Mouse (Mus musculus): ENCODE measurements at regions not wholly inside any gene's neighbourhood (a gene's known extent, or its start where the extent isn't known, plus 50 kb on each side); places are given as distances from the start of the nearest gene placed in this dataset.

DNA sequence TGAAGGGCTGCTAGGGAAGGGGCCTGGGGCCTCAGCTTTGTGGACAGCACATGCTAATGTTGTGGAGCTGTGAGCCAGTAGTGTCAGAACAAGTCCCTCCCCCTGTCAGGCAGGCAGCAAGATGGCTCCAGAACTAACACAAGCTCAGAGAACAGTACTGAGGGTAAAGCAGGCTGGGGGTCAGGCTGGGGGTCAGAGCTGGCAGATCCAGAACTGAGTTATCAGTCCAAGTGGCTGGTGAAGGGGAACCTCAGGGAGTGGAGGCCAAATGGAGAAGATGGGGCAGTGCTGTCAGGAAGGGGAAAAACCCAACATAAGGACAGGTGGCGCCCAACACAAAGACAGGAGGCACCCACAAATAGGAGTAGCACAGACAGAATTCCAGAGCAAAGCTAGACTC is 985.1 kb downstream of the 4930447A16Rik start:
- TF ChIP-seq CTCF (conservative IDR thresholded peaks at IDR 0.05; ENCODE audit: low read length) (no peak), NANOG (IDR thresholded peaks at IDR 0.05; ENCODE audit: borderline replicate concordance, low read length) (no peak)

All from E14TG2a.4 (cell line).